Mouse (Mus musculus): Measurements from ENCODE around the gene 2200002D01Rik.

DNA sequence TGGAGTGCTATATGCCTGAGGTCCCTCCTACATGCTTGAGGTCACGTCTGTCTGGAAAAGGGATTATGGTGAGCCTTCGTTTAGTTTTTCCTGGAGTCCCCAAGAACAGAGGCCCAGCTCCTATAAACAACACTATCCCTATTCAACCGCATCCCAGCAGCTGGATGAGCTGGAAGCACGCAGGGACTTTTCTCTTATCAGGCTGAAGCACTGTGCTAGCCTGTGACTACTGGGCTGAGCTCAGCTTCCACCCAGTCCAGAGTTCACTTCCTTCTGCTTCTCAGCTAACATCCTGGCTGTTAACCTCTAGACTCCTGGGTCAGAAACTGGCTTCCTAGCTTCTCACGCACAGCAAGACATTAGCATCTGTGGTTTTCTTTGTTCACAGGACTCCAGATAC, 5.6 kb upstream of the 2200002D01Rik start:
- TF ChIP-seq GATA2 (IDR thresholded peaks at IDR 0.05; ENCODE audit: borderline replicate concordance, low read depth, low read length) (no peak), CTCF (IDR thresholded peaks at IDR 0.05; ENCODE audit: low read depth, low read length) (no peak), TAL1 (conservative IDR thresholded peaks at IDR 0.05; ENCODE audit: low read depth, low read length) (no peak), GATA1 (IDR thresholded peaks at IDR 0.05; ENCODE audit: borderline replicate concordance, low read length) (no peak), POLR2AphosphoS5 (IDR thresholded peaks at IDR 0.05; ENCODE audit: insufficient replicate concordance, low read depth, low read length) (no peak)

Measured in G1E (cell line).